Mouse (Mus musculus): Measurements from ENCODE around the gene Cgnl1. TPM values are rescaled to one million over a fixed set of nuclear protein-coding genes. Genes with fewer than 3 reads are reported as not detected.

Gene Cgnl1
- polyA plus RNA-seq, 1 experiment = 2.8 TPM

GRCm38 (mm10) chr9:71591938-71592548 lies 179.4 kb downstream of the Cgnl1 start, which contains the start of gene Myzap:
TSS of gene Myzap (minus strand) at chr9:71592360.
- DNase-seq = peak; percentile 98
- WGBS = 3% methylated on average over 29 of the region's 29 CpGs

GRCm38 (mm10) chr9:71591106-71591505 lies 180.3 kb downstream of the Cgnl1 start:
- TF ChIP-seq POLR2A (IDR thresholded peaks at IDR 0.05; ENCODE audit: control insufficient read depth, extremely low read depth, insufficient read depth, low read length, poor library complexity) (no peak), CTCF (IDR thresholded peaks at IDR 0.05; ENCODE audit: borderline replicate concordance, control insufficient read depth, extremely low read depth, insufficient read depth, low read length, poor library complexity) (no peak)
- peaks cover 29% of the 10 kb centered on the region for H3K4me1 ChIP-seq (replicated peaks; ENCODE audit: control insufficient read depth, insufficient read depth, low read length)
- no peak overlapping the region for H3K4me3 ChIP-seq (ENCODE audit: control insufficient read depth, insufficient read depth, low read length)
- H3K36me3 ChIP-seq (ENCODE audit: control insufficient read depth, insufficient read depth, low read length) = no peaks in the 10 kb centered on the region
- WGBS = 76% methylated on average over 5 of the region's 5 CpGs
- H3K27ac ChIP-seq (ENCODE audit: control insufficient read depth, insufficient read depth, low read length) = no peak overlapping the region
- H3K27me3 ChIP-seq (ENCODE audit: control insufficient read depth, insufficient read depth, low read length) = no peaks in the 10 kb centered on the region
- no peak for DNase-seq

More at GRCm38 (mm10) chr9:71591938-71592548, 179.4 kb downstream of the Cgnl1 start, which contains the start of gene Myzap:
- no peak within 1 kb of the TSS for H3K27ac ChIP-seq (ENCODE audit: control insufficient read depth, insufficient read depth, low read length)
- TF ChIP-seq CTCF (IDR thresholded peaks at IDR 0.05; ENCODE audit: borderline replicate concordance, control insufficient read depth, extremely low read depth, insufficient read depth, low read length, poor library complexity) (no peak), POLR2A (IDR thresholded peaks at IDR 0.05; ENCODE audit: control insufficient read depth, extremely low read depth, insufficient read depth, low read length, poor library complexity) (peak; percentile 69)
- H3K4me3 ChIP-seq (ENCODE audit: control insufficient read depth, insufficient read depth, low read length) = peak within 1 kb of the TSS; percentile 72
- peaks cover 32% of the 10 kb centered on the region for H3K4me1 ChIP-seq (replicated peaks; ENCODE audit: control insufficient read depth, insufficient read depth, low read length)
- no peaks in the 10 kb centered on the region for H3K27me3 ChIP-seq (ENCODE audit: control insufficient read depth, insufficient read depth, low read length)
- H3K36me3 ChIP-seq (ENCODE audit: control insufficient read depth, insufficient read depth, low read length) = no peaks in the 10 kb centered on the region

GRCm38 (mm10) chr9:71589771-71590170 lies 181.6 kb downstream of the Cgnl1 start:
- no peaks in the 10 kb centered on the region; the same call in 1 of the 2 replicates for H3K36me3 ChIP-seq (ENCODE audit: control insufficient read depth, insufficient read depth, low read length)
- TF ChIP-seq POLR2A (IDR thresholded peaks at IDR 0.05; ENCODE audit: control insufficient read depth, extremely low read depth, insufficient read depth, low read length, poor library complexity) = no peak
- no peak for TF ChIP-seq CTCF (IDR thresholded peaks at IDR 0.05; ENCODE audit: borderline replicate concordance, control insufficient read depth, extremely low read depth, insufficient read depth, low read length, poor library complexity)
- H3K4me1 ChIP-seq (replicated peaks; ENCODE audit: control insufficient read depth, insufficient read depth, low read length) = peaks cover 29% of the 10 kb centered on the region
- H3K4me3 ChIP-seq (ENCODE audit: control insufficient read depth, insufficient read depth, low read length) = no peak overlapping the region
- WGBS = 34% methylated on average over 7 of the region's 7 CpGs
- no peak for DNase-seq
- H3K27ac ChIP-seq (ENCODE audit: control insufficient read depth, insufficient read depth, low read length) = no peak overlapping the region
- no peaks in the 10 kb centered on the region for H3K27me3 ChIP-seq (ENCODE audit: control insufficient read depth, insufficient read depth, low read length)

- WGBS = 60% methylated on average over 2 of the region's 2 CpGs
- no peaks in the 10 kb centered on the region for H3K27me3 ChIP-seq (ENCODE audit: control insufficient read depth, insufficient read depth, low read length)
- no peak overlapping the region for H3K27ac ChIP-seq (ENCODE audit: control insufficient read depth, insufficient read depth, low read length)
- peaks cover 29% of the 10 kb centered on the region for H3K4me1 ChIP-seq (replicated peaks; ENCODE audit: control insufficient read depth, insufficient read depth, low read length)
- H3K36me3 ChIP-seq (ENCODE audit: control insufficient read depth, insufficient read depth, low read length) = no peaks in the 10 kb centered on the region; the same call in 1 of the 2 replicates
- no peak for DNase-seq
- H3K4me3 ChIP-seq (ENCODE audit: control insufficient read depth, insufficient read depth, low read length) = no peak overlapping the region
- TF ChIP-seq CTCF (IDR thresholded peaks at IDR 0.05; ENCODE audit: borderline replicate concordance, control insufficient read depth, extremely low read depth, insufficient read depth, low read length, poor library complexity) (no peak), POLR2A (IDR thresholded peaks at IDR 0.05; ENCODE audit: control insufficient read depth, extremely low read depth, insufficient read depth, low read length, poor library complexity) (no peak)
Measured at GRCm38 (mm10) chr9:71588930-71589592, 182.3 kb downstream of the Cgnl1 start.

GRCm38 (mm10) chr9:71586408-71586807 lies 185.0 kb downstream of the Cgnl1 start:
- Histone ChIP-seq H3K36me3 (ENCODE audit: control insufficient read depth, insufficient read depth, low read length) (no peaks in the 10 kb centered on the region; the same call in 1 of the 2 replicates), H3K4me1 (replicated peaks; ENCODE audit: control insufficient read depth, insufficient read depth, low read length) (peaks cover 15% of the 10 kb centered on the region), H3K27ac (ENCODE audit: control insufficient read depth, insufficient read depth, low read length) (no peak overlapping the region), H3K4me3 (ENCODE audit: control insufficient read depth, insufficient read depth, low read length) (no peak overlapping the region), H3K27me3 (ENCODE audit: control insufficient read depth, insufficient read depth, low read length) (no peaks in the 10 kb centered on the region)
- no peak for DNase-seq
- 70% methylated on average over 3 of the region's 3 CpGs for WGBS
- TF ChIP-seq CTCF (IDR thresholded peaks at IDR 0.05; ENCODE audit: borderline replicate concordance, control insufficient read depth, extremely low read depth, insufficient read depth, low read length, poor library complexity) (no peak), POLR2A (IDR thresholded peaks at IDR 0.05; ENCODE audit: control insufficient read depth, extremely low read depth, insufficient read depth, low read length, poor library complexity) (no peak)

- 68% methylated on average over 1 of the region's 1 CpGs for WGBS
- Histone ChIP-seq H3K27ac (ENCODE audit: control insufficient read depth, insufficient read depth, low read length) (no peak overlapping the region), H3K27me3 (ENCODE audit: control insufficient read depth, insufficient read depth, low read length) (no peaks in the 10 kb centered on the region)
Measured at GRCm38 (mm10) chr9:71582771-71583170, 188.6 kb downstream of the Cgnl1 start.

More at GRCm38 (mm10) chr9:71582771-71583170, 188.6 kb downstream of the Cgnl1 start:
- Histone ChIP-seq H3K36me3 (ENCODE audit: control insufficient read depth, insufficient read depth, low read length) (peaks cover 12% of the 10 kb centered on the region; the same call in 1 of the 2 replicates), H3K4me3 (ENCODE audit: control insufficient read depth, insufficient read depth, low read length) (no peak overlapping the region), H3K4me1 (replicated peaks; ENCODE audit: control insufficient read depth, insufficient read depth, low read length) (no peaks in the 10 kb centered on the region; the same call in 1 of the 2 replicates)
- TF ChIP-seq CTCF (IDR thresholded peaks at IDR 0.05; ENCODE audit: borderline replicate concordance, control insufficient read depth, extremely low read depth, insufficient read depth, low read length, poor library complexity) = no peak
- TF ChIP-seq POLR2A (IDR thresholded peaks at IDR 0.05; ENCODE audit: control insufficient read depth, extremely low read depth, insufficient read depth, low read length, poor library complexity) = no peak
- DNase-seq = no peak

Data from thymus, adult 2 months (tissue).